Mouse (Mus musculus): Measurements from ENCODE around the gene Mat2a. TPM values are rescaled to one million over a fixed set of nuclear protein-coding genes. Genes with fewer than 3 reads are reported as not detected.

The Mat2a gene
- total and polyA plus RNA-seq, 3 experiments = 166 to 456 (median 218) TPM

- Histone ChIP-seq H3K27ac (ENCODE audit: insufficient read depth, low read depth) (no peak overlapping the region), H3K4me3 (replicated peaks in 1 of 3; ENCODE audit: low read depth in 2 of 3, low read length in 2 of 3, poor library complexity in 1 of 3) (no peak overlapping the region), H3K36me3 (replicated peaks in 1 of 2; ENCODE audit: control insufficient read depth in 1 of 2, insufficient read depth in 1 of 2, low read length in 1 of 2) (peaks cover 7 to 47% of the 10 kb centered on the region in 2 experiments), H3K4me2 (ENCODE audit: insufficient read depth, low read depth, poor library complexity, severe bottlenecking) (no peak overlapping the region), H3K79me2 (replicated peaks; ENCODE audit: control insufficient read depth, extremely low read depth, insufficient read depth, poor library complexity, severe bottlenecking) (no peaks in the 10 kb centered on the region), H3K4me1 (ENCODE audit: control insufficient read depth in 1 of 2, insufficient read depth in 2 of 2) (peaks cover 3 to 12% of the 10 kb centered on the region in 2 experiments), H3K27me3 (replicated peaks) (no peaks in the 10 kb centered on the region), H3K9me3 (replicated peaks; ENCODE audit: low read length) (no peaks in the 10 kb centered on the region), H3K9ac (ENCODE audit: insufficient read depth, low read depth) (no peak overlapping the region)
- in situ Hi-C loops (cut with MboI; ENCODE audit: low pct_ligation_motif_present, low pct_unique_long_range_greater_than_20kb, low sequenced_read_pairs) (no loop called here), dilution Hi-C loops (cut with MboI; ENCODE audit: extremely low pct_ligation_motif_present, extremely low pct_unique_long_range_greater_than_20kb, low sequenced_read_pairs) (no loop called here)
- no peak for TF ChIP-seq E2F4 (IDR thresholded peaks at IDR 0.05; ENCODE audit: insufficient replicate concordance, low read depth, low read length)
- no peak for TF ChIP-seq ZNF384 (IDR thresholded peaks at IDR 0.05; ENCODE audit: low read depth, low read length)
- TF ChIP-seq TBP (conservative IDR thresholded peaks at IDR 0.05; ENCODE audit: low read depth, low read length) = no peak
- no peak for TF ChIP-seq KAT2A (IDR thresholded peaks at IDR 0.05; ENCODE audit: insufficient replicate concordance, low read length)
- TF ChIP-seq NELFE (IDR thresholded peaks at IDR 0.05; ENCODE audit: low read depth, low read length) = no peak
- no peak for TF ChIP-seq SIN3A (IDR thresholded peaks at IDR 0.05; ENCODE audit: low read length)
- DNase-seq (ENCODE audit: extremely low read depth) = no peak
Measured at GRCm38 (mm10) chr6:72385258-72385657, 54.1 kb downstream of the Mat2a start.

- no peak for DNase-seq (ENCODE audit: extremely low read depth)
- Histone ChIP-seq H3K4me1 (ENCODE audit: control insufficient read depth in 1 of 2, insufficient read depth in 2 of 2) (peaks cover 2 to 16% of the 10 kb centered on the region in 2 experiments), H3K36me3 (replicated peaks in 1 of 2; ENCODE audit: control insufficient read depth in 1 of 2, insufficient read depth in 1 of 2, low read length in 1 of 2) (peaks cover 7 to 46% of the 10 kb centered on the region in 2 experiments), H3K4me2 (ENCODE audit: insufficient read depth, low read depth, poor library complexity, severe bottlenecking) (no peak overlapping the region), H3K27me3 (replicated peaks) (peaks cover 10% of the 10 kb centered on the region), H3K79me2 (replicated peaks; ENCODE audit: control insufficient read depth, extremely low read depth, insufficient read depth, poor library complexity, severe bottlenecking) (no peaks in the 10 kb centered on the region), H3K4me3 (replicated peaks in 1 of 3; ENCODE audit: low read depth in 2 of 3, low read length in 2 of 3, poor library complexity in 1 of 3) (no peak overlapping the region), H3K27ac (ENCODE audit: insufficient read depth, low read depth) (no peak overlapping the region), H3K9ac (ENCODE audit: insufficient read depth, low read depth) (no peak overlapping the region), H3K9me3 (replicated peaks; ENCODE audit: low read length) (no peaks in the 10 kb centered on the region)
- TF ChIP-seq ETS1 (conservative IDR thresholded peaks at IDR 0.05; ENCODE audit: low read depth, low read length) (no peak), KAT2A (IDR thresholded peaks at IDR 0.05; ENCODE audit: insufficient replicate concordance, low read length) (no peak), SMC3 (IDR thresholded peaks at IDR 0.05; ENCODE audit: low read depth, low read length) (no peak), USF1 (IDR thresholded peaks at IDR 0.05; ENCODE audit: low read depth, low read length) (no peak), NRF1 (IDR thresholded peaks at IDR 0.05; ENCODE audit: low read depth, low read length) (no peak), POLR2AphosphoS2 (IDR thresholded peaks at IDR 0.05; ENCODE audit: low read depth, low read length) (no peak), E2F4 (IDR thresholded peaks at IDR 0.05; ENCODE audit: insufficient replicate concordance, low read depth, low read length) (no peak), NELFE (IDR thresholded peaks at IDR 0.05; ENCODE audit: low read depth, low read length) (no peak), MAZ (IDR thresholded peaks at IDR 0.05; ENCODE audit: low read depth, low read length) (no peak), ZKSCAN1 (IDR thresholded peaks at IDR 0.05; ENCODE audit: borderline replicate concordance, low read depth, low read length) (no peak), ZC3H11A (IDR thresholded peaks at IDR 0.05; ENCODE audit: low read depth, low read length) (no peak), SIN3A (IDR thresholded peaks at IDR 0.05; ENCODE audit: low read length) (no peak), TBP (conservative IDR thresholded peaks at IDR 0.05; ENCODE audit: low read depth, low read length) (no peak), BHLHE40 (IDR thresholded peaks at IDR 0.05; ENCODE audit: low read depth, low read length) (no peak), JUN (IDR thresholded peaks at IDR 0.05; ENCODE audit: insufficient read depth, low read depth, low read length) (no peak), ZMIZ1 (IDR thresholded peaks at IDR 0.05; ENCODE audit: low read depth, low read length) (no peak), EP300 (IDR thresholded peaks at IDR 0.05; ENCODE audit: low read length) (no peak), MYC (IDR thresholded peaks at IDR 0.05; ENCODE audit: low read depth, low read length) (no peak), ZNF384 (IDR thresholded peaks at IDR 0.05; ENCODE audit: low read depth, low read length) (no peak)
- dilution Hi-C loops (cut with MboI; ENCODE audit: extremely low pct_ligation_motif_present, extremely low pct_unique_long_range_greater_than_20kb, low sequenced_read_pairs) = no loop called here
- in situ Hi-C loops (cut with MboI; ENCODE audit: low pct_ligation_motif_present, low pct_unique_long_range_greater_than_20kb, low sequenced_read_pairs) = no loop called here
Measured at GRCm38 (mm10) chr6:72383952-72384351, 55.4 kb downstream of the Mat2a start.

All from CH12.LX (cell line).